Mouse (Mus musculus): ENCODE data around the gene Cln3. TPM values are rescaled to one million over a fixed set of nuclear protein-coding genes. Genes with fewer than 3 reads are reported as not detected.

Gene Cln3
- polyA plus RNA-seq, 1 experiment: 44.9 TPM

DNA sequence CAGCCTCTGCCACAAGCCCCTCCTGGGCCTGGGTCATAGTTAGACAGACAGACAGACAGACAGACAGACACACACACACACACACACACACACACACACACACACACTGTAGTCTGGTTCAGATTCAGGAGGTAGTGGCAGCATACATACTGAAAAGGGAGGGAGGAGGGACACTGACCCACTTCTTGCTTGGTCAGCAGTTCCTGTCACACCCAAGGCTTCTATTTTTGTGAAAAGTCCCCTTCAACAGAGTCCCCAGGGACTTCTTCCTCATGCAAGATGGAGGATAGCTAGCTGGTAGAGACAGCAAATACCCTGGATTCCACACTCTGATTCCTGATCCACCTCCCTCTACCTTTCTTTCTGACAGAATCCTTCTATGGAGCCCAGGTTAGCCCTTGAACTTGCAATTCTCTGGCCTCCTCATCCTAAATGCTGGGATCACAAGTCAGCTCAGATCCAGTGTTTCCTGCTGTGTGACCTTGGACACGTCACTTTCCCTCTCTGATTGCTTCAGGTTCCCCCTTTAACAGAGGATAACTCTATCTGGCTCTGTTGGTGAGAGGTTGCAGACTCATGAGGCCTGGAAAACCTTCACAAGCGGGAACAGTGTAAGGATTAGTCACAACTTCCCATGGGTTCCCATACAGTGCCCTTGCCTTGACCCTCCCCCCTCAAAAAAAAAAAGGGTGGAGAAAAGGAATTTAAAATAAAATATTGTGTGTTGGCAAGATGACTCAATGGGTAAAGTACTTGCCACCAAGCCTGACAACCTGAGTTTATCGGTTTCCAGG, 40.4 kb upstream of the Cln3 start:
- TF ChIP-seq EP300 (IDR thresholded peaks at IDR 0.05; ENCODE audit: insufficient read depth, low read depth, low read length) (no peak), POLR2A (IDR thresholded peaks at IDR 0.05; ENCODE audit: insufficient read depth, low read length) (no peak)
- Histone ChIP-seq H3K36me3 (ENCODE audit: control insufficient read depth, insufficient read depth, low read length, poor library complexity, severe bottlenecking) (0 out of 2 replicates have a peak, but pooled peaks cover 2% of the 10 kb centered on the region), H3K4me3 (ENCODE audit: low read depth, low read length) (no peak overlapping the region), H3K27ac (ENCODE audit: insufficient read depth, low read length) (peak overlapping the region; percentile 28; the same call in 1 of the 2 replicates), H3K4me1 (ENCODE audit: control insufficient read depth, insufficient read depth, low read length) (no peaks in the 10 kb centered on the region), H3K9ac (ENCODE audit: low read depth, poor library complexity, severe bottlenecking) (peak overlapping the region; percentile 54; the same call in 1 of the 2 replicates), H3K9me3 (replicated peaks; ENCODE audit: control insufficient read depth, insufficient read depth, low read length, poor library complexity, severe bottlenecking) (no peaks in the 10 kb centered on the region), H3K27me3 (ENCODE audit: control insufficient read depth, insufficient read depth, low read length, poor library complexity, severe bottlenecking) (no peaks in the 10 kb centered on the region)

DNA sequence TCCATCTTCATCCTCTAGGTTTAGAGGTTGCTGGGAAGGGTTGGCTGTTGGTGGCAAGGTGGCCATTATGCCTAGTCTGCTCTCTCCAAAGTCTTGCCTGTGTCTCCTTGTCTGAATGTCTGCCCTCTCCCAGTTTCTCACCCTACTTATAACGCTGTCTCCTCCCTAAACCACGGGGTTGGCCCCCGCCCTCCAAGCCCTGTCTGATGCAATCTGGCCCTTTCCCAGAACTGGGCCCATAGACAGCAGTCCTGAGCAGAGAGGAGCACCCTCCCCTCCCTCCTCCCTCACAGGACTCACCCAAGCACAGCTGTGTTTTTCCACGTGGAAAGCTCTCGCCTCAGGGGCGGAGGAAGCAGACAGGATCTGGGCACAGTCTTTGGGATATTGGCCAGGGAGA, 39.8 kb upstream of the Cln3 start:
- Histone ChIP-seq H3K36me3 (ENCODE audit: control insufficient read depth, insufficient read depth, low read length, poor library complexity, severe bottlenecking) (0 out of 2 replicates have a peak, but pooled peaks cover 2% of the 10 kb centered on the region), H3K4me1 (ENCODE audit: control insufficient read depth, insufficient read depth, low read length) (no peaks in the 10 kb centered on the region), H3K4me3 (ENCODE audit: low read depth, low read length) (peak overlapping the region; percentile 57), H3K9ac (ENCODE audit: low read depth, poor library complexity, severe bottlenecking) (peak overlapping the region; percentile 54), H3K27me3 (ENCODE audit: control insufficient read depth, insufficient read depth, low read length, poor library complexity, severe bottlenecking) (no peaks in the 10 kb centered on the region), H3K27ac (ENCODE audit: insufficient read depth, low read length) (peak overlapping the region; percentile 28; the same call in 1 of the 2 replicates), H3K9me3 (replicated peaks; ENCODE audit: control insufficient read depth, insufficient read depth, low read length, poor library complexity, severe bottlenecking) (no peaks in the 10 kb centered on the region)
- TF ChIP-seq CTCF (IDR thresholded peaks at IDR 0.05; ENCODE audit: low read depth, low read length) (no peak), EP300 (IDR thresholded peaks at IDR 0.05; ENCODE audit: insufficient read depth, low read depth, low read length) (peak; percentile 67; the same call in 1 of the 2 replicates), POLR2A (IDR thresholded peaks at IDR 0.05; ENCODE audit: insufficient read depth, low read length) (peak; percentile 44)

DNA sequence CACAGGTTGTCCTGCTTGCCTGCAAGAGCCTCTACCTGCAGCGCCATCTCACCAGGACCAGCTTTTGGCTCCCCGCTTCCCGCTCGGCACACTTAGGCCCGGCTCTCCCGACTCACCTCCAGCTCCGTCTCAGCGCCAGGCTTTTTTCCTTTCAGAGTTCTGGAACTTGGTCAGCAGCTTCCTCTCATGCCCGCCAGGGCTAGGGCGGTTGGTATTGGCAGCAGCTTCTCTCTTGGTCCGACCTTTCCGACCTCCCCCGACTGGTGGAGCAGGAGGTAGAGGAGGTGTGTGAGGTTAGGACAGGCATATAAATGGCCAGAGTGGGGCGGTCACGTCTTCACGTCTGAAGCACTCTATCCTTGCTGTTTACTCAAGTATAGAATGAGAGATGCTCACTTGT, 39.2 kb upstream of the Cln3 start:
- peak overlapping the region; percentile 57 for H3K4me3 ChIP-seq (ENCODE audit: low read depth, low read length)
- H3K9ac ChIP-seq (ENCODE audit: low read depth, poor library complexity, severe bottlenecking): peak overlapping the region; percentile 54
- no peaks in the 10 kb centered on the region for H3K27me3 ChIP-seq (ENCODE audit: control insufficient read depth, insufficient read depth, low read length, poor library complexity, severe bottlenecking)

DNA sequence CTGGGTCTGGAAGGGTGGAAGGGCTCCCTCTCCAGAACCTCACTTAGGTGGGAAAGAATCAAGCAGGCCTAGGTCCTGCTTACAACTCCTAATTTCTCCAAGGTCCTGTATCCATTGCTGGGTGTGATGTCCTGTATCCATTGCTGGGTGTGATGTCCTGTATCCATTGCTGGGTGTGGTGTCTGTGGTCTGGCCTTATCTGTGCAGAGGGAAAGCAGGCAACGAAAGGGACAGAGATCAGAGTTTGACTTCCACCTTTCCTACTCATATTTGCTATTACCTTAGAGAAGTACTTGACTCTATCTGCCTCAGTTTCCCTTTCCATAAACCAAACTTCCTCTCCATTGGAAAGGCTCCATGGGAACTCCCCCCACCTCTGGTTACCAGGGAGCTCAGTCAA, 37.8 kb upstream of the Cln3 start:
- H3K9ac ChIP-seq (ENCODE audit: low read depth, poor library complexity, severe bottlenecking): no peak overlapping the region
- H3K9me3 ChIP-seq (replicated peaks; ENCODE audit: control insufficient read depth, insufficient read depth, low read length, poor library complexity, severe bottlenecking): no peaks in the 10 kb centered on the region
- no peak overlapping the region for H3K4me3 ChIP-seq (ENCODE audit: low read depth, low read length)
- TF ChIP-seq EP300 (IDR thresholded peaks at IDR 0.05; ENCODE audit: insufficient read depth, low read depth, low read length): no peak
- TF ChIP-seq POLR2A (IDR thresholded peaks at IDR 0.05; ENCODE audit: insufficient read depth, low read length): no peak
- TF ChIP-seq CTCF (IDR thresholded peaks at IDR 0.05; ENCODE audit: low read depth, low read length): no peak
- H3K36me3 ChIP-seq (ENCODE audit: control insufficient read depth, insufficient read depth, low read length, poor library complexity, severe bottlenecking): 0 out of 2 replicates have a peak, but pooled peaks cover 2% of the 10 kb centered on the region
- no peaks in the 10 kb centered on the region for H3K4me1 ChIP-seq (ENCODE audit: control insufficient read depth, insufficient read depth, low read length)
- H3K27ac ChIP-seq (ENCODE audit: insufficient read depth, low read length): no peak overlapping the region
- H3K27me3 ChIP-seq (ENCODE audit: control insufficient read depth, insufficient read depth, low read length, poor library complexity, severe bottlenecking): no peaks in the 10 kb centered on the region

More for the DNA sequence above, 39.2 kb upstream of the Cln3 start:
- Histone ChIP-seq H3K4me1 (ENCODE audit: control insufficient read depth, insufficient read depth, low read length) (no peaks in the 10 kb centered on the region), H3K36me3 (ENCODE audit: control insufficient read depth, insufficient read depth, low read length, poor library complexity, severe bottlenecking) (0 out of 2 replicates have a peak, but pooled peaks cover 2% of the 10 kb centered on the region), H3K9me3 (replicated peaks; ENCODE audit: control insufficient read depth, insufficient read depth, low read length, poor library complexity, severe bottlenecking) (no peaks in the 10 kb centered on the region), H3K27ac (ENCODE audit: insufficient read depth, low read length) (peak overlapping the region; percentile 8; the same call in 1 of the 2 replicates)
- TF ChIP-seq EP300 (IDR thresholded peaks at IDR 0.05; ENCODE audit: insufficient read depth, low read depth, low read length): no peak
- no peak for TF ChIP-seq CTCF (IDR thresholded peaks at IDR 0.05; ENCODE audit: low read depth, low read length)
- TF ChIP-seq POLR2A (IDR thresholded peaks at IDR 0.05; ENCODE audit: insufficient read depth, low read length): no peak

DNA sequence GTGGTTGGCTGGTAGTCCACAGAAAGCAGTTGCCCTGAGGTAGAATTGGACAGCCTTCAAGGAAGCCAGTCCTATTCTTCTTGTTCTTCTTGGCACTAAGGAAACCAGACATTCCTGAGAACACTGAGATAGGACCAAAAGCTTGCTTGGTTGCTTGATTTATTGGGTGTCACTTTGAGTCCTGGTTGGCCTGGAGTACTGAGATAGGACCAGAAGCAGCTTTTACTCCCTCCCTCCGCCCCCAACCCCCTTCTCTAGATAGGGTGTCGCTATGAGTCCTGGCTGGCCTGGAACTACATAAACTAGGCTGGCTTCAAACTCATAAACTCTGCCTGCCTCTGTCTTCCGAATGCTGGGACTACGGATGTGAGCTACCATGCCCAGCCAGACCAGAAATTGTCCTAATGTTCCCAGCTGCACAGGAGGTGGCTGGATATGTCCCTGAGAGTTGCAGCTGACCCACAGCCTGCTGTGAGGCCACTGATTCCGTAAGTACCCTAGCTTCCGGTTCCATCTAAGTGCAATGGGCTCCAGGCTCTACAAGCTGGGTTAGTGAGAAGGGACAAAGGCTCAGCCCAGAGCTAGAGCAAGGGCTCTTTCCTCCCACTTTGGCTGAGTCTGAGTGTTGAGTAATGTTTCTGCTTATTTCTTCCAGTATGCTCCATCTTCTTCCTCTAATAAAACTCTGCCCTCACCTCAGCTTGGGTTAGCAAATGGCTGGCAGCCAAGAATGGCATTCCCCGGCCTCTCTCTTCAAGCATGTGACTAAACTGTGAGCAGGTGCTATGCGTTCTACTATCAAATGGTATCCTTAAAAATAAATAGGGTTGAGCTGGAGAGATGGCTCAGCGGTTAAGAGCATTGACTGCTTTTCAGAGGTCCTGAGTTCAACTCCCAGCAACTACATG, 36.1 kb upstream of the Cln3 start:
- H3K4me1 ChIP-seq (ENCODE audit: control insufficient read depth, insufficient read depth, low read length): no peaks in the 10 kb centered on the region
- no peak overlapping the region for H3K9ac ChIP-seq (ENCODE audit: low read depth, poor library complexity, severe bottlenecking)
- H3K27me3 ChIP-seq (ENCODE audit: control insufficient read depth, insufficient read depth, low read length, poor library complexity, severe bottlenecking): no peaks in the 10 kb centered on the region
- no peak overlapping the region for H3K27ac ChIP-seq (ENCODE audit: insufficient read depth, low read length)
- H3K9me3 ChIP-seq (replicated peaks; ENCODE audit: control insufficient read depth, insufficient read depth, low read length, poor library complexity, severe bottlenecking): no peaks in the 10 kb centered on the region
- TF ChIP-seq CTCF (IDR thresholded peaks at IDR 0.05; ENCODE audit: low read depth, low read length) (no peak), POLR2A (IDR thresholded peaks at IDR 0.05; ENCODE audit: insufficient read depth, low read length) (no peak), EP300 (IDR thresholded peaks at IDR 0.05; ENCODE audit: insufficient read depth, low read depth, low read length) (no peak)
- H3K4me3 ChIP-seq (ENCODE audit: low read depth, low read length): no peak overlapping the region
- H3K36me3 ChIP-seq (ENCODE audit: control insufficient read depth, insufficient read depth, low read length, poor library complexity, severe bottlenecking): 0 out of 2 replicates have a peak, but pooled peaks cover 2% of the 10 kb centered on the region
